Mouse (Mus musculus) megakaryocyte progenitor cell, adult 5-6 weeks (primary cell): ENCODE data around the gene Chd5. TPM values are rescaled to one million over a fixed set of nuclear protein-coding genes. Genes with fewer than 3 reads are reported as not detected.

Source experiments
- ATAC-seq: replicated peaks from 2 replicates; pipeline ENCODE4 v1.8.0; 2016; ENCODE audit warnings: mild to moderate bottlenecking, moderate TSS enrichment, inconsistent platforms; ENCODE audit not compliant: poor library complexity
- total RNA-seq, 2 experiments: library from RNA; stranded (forward) in 1 of 2; stranded (reverse) in 1 of 2; fragments of 157-497, 149-512 nt in 1 of 2; fragments of 200-1000 nt in 1 of 2; gene quantifications; 2 replicates each; pipeline versions ENCODE4 v1.2.3 to v1.2.4; 2015 to 2017

Gene Chd5
- total RNA-seq, 2 experiments from 2014 or later = 0.08 TPM; not detected in 1

DNA sequence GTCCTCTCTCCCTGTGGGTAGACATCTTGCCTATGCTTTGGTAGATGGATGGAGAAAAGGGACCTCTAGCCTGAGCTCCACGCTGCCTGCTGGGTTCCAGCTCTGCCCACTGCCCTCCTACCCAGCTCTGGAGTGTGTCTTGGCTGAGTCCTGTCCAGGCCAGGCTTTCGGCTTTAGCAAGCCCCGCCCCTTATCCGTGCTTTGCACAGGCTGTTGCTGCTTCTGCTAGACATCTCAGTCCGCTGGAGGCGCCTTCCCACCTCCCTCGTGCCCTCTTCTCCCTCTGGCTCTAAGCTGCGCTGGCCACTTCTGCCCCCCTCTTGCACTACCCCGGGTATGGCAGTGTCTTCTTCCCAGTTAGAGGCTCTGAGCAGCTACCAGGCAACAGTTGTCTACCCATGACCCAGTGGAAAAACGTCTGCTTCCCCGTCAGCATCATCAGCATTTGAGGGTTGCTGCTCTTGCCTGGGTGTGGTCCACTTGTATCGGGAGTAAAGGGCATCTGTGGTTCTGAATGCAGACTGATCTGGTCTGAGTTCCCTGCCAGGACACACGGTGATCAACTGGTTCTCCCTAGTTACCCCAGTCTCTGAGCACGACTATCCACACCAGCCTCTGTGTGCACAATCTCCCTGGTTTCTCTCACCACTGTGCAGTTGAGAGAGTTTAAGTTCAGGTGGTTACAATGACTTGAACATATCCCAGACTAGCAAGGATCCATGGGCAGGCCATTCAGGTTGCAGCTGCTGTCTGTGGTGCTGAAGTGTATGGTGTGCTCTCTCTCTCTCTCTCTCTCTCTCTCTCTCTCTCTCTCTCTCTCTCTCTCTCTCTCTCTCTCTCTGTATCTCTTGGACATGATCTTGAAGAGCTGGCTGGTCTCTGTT, 13.2 kb downstream of the Chd5 start:
- ATAC-seq = peak; percentile 47

DNA sequence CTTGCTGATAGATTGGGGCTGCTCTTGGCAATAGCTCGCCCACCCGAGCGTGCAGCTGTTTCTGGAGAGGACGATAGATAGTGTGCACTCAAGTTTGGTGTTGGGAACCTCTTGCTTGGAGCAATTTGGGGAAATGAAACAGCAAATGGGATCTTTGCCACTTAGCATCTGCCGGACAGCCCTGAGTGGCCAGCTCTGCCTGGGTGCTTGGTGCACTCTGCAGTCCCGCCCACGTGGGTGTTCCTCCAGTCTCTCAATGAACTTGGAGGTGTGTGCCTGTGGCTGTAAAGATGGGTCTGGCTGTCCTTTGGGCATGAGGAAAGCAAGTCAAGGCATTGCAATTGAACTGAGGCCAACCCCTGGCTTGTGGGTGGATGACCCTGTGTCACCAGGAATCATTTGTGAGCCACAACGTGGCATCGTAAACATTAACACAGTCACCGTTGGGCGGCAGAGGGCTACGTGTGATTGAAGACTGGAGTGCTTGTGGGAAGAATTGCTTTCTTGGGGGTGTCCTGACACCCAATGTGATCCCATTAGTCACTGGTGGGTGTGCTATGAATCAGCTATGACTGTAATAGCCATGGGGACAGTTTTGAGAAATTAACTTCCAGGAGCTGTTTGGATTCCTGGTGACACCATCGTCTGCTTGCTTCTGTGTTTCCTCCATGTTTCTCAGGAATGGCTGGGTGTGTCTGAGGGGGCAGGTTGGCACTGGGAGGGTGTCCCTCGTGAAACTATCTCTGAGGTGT, 15.6 kb downstream of the Chd5 start:
- ATAC-seq = peak; percentile 50

DNA sequence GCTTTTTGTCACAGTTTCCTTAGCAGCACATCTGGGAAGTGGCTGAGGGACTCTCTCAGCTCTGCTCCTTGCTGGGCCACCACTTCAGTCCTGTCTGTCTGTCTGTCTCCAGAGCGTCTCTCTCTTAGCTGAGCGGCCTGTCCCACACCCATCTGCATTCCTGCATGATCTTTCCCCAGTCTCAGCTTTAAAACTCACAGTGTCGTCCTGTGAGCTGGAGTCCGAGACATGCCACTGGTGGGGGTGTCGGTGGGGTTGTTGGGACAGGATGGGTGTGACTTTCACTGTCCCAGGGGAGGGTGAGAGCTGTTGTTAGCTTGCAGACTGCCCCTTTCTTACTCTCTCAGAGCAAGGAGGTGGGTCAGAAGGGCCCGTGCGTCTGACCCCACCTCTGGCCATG, 17.2 kb downstream of the Chd5 start:
- no peak for ATAC-seq

DNA sequence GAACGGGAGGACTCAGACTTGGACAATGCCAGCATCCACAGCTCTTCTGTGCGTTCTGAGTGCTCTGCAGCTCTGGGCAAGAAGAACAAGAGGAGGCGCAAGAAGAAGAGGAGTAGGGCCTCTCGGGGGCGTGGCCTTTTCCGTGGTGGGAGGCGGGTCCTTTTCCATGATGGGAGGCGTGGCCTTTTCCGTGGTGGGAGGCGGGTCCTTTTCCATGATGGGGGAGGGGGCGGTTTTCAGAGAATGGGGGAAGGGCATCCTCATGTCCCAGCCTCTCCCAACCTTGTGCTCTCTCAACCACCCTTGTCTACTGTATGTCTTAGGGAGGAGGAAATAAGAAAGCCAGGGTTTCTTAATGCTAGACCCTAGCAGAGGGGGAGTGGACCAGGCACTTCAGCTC, 21.2 kb downstream of the Chd5 start:
- ATAC-seq = no peak

DNA sequence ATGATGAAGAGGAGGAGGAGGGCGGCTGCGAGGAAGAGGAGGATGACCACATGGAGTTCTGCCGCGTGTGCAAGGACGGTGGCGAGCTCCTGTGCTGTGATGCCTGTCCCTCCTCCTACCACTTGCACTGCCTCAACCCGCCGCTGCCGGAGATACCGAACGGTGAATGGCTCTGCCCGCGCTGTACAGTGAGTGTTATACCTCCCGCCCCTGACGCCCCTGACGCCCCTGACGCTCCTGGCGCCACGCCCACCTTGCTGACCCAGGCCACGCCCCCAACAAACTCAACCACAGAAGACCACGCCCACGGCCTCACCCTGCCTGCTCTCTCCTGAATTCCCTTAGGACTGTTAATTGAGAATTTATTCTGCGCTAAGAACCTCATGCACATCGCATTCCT, 22.4 kb downstream of the Chd5 start:
- ATAC-seq = peak; percentile 79

DNA sequence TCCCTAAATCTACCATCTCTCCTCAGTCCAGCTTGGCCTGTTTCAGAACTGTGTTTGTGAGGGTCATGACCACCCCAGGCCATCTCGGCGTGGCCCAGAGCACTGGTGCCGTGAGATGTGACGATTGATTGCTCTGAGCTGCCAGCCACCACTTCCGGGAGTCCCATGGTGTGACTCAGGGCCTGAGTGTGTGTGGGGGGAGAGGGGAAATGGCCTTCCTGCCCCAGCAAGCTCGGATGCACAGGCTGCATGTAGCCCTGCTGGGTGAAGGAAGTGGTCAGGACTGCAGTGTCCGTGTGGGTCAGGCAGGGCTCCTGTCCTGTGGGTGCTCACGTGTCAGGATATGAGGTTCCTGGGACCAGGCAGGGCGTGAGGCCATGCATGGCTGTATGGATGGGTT, 23.7 kb downstream of the Chd5 start:
- peak; percentile 71 for ATAC-seq

DNA sequence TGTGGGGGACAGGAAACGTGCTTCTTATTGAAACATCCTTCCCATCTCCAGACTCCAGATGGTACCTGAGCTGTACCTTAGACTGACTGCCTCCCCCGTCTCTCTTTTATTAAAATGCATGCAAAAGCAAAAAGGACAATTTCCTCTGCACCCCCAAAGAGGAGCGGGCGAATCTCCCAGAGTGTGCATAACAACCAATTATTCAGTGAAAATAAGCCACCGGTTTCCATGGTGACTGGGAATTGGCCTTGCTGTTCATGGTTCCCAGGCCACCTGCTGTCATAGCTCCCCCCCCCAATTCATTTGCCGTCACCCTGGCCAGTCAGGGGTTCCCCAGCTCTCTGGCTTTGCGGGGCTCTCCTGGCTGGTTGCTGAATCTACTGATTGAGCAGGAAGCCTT, 26.8 kb downstream of the Chd5 start:
- ATAC-seq = no peak

DNA sequence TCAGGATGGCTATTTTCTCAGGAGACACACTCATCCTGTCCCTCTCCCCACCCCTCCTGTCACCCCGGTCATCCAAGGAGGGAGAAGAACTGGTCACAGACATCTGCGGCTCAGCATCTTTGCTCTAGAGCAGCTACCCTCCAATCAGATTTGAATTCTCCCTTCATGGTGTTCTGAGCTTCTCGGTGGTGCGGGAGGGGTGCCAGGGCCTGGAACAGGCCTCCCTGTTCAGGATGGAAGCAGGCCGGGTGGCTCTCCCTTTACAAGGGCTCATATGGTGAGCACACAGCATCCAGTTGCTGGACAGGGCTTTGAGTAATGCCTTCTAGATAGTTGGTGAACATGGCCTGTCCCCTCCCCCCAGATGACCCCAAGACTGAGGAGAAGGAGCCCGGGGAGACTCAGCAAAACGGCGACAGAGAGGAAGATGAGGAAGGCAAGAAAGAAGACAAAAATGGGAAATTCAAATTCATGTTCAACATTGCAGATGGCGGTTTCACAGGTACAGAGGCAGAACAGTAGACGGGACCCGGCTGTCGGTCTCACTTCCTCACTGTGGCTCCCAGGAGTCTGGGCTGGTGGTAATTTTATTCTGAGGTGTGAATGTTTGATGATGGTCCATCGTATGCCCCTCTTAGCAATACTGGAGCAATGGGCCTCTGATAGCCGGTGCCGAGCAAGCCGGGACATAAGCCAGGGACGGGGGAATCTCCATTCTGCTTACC, 44.2 kb downstream of the Chd5 start:
- no peak for ATAC-seq

DNA sequence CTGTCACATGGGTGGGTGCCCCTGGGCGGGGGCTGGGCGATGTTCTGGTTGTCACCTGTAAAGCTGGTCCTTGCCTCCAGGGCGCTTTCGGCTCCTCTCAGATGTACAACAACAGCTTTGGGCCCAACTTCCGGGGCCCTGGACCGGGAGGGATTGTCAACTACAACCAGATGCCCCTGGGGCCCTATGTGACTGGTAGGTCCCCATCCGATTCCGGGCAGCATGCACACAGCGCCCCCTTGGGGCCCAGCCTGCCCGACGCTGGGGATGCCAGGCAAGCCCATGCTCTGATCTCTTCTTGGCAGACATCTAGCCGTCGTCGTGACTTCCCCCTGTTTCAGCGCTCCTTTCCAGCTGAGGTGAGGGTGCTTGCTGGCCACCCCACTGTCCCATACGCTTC, 47.2 kb downstream of the Chd5 start:
- ATAC-seq = peak; percentile 74

DNA sequence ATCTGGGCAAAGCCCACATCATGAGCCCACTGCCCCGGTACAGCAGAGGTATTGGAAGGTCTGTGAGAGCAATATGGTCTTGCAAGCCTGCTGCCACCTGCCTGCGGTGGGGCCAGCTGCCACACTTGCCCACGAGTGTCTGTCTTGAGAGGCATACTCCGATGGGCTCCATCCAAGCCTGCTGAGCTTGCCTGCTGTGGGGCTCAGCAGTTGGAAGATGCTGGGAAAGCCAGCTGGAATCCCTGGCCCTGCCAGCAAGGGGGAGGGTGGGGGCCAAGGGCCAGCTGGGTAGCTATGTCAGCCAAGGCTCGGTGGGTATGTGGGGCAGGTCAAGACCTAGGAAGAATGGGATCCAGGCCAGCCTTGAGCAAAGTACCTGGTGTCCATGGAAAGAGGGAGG, 53.7 kb downstream of the Chd5 start:
- ATAC-seq = no peak

DNA sequence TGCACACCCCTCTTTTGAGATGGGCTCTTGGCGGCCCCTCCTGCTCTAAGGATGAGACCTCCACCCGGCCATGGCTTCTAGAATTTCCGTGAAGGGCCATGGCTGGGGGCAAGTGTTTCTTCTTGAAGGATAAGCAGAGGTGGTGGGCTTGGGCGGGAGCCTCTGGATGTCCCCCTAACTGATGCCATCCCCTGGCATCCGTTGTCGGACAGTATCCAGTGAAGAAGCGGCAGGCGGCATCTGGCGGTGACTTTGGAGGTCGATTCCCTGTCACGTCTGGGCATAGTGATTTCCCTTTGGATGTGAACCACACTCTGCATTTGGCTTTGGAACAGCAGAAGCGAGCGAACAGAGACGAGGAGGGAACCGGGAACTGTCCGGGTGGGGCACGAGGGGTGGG, 54.2 kb downstream of the Chd5 start:
- ATAC-seq = no peak

DNA sequence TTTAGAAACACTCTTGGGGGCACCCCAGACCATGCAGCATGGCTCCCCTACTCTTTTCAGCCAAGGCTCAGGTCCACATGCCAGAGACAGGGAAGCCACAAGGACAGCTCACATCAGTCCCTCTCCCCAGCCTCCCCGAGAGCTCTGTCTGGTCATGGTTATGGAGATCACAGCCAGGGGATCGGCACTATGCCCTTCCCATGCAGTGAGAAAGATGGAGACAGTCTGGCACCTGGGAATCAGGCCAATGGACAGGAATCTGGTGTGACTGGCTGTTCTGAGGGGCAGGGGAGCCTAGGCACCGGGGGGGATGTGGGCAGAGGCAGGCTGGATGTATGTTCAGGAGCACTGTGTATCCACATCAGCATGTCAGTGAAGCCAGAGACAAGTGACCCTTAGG, 60.5 kb downstream of the Chd5 start:
- no peak for ATAC-seq

DNA sequence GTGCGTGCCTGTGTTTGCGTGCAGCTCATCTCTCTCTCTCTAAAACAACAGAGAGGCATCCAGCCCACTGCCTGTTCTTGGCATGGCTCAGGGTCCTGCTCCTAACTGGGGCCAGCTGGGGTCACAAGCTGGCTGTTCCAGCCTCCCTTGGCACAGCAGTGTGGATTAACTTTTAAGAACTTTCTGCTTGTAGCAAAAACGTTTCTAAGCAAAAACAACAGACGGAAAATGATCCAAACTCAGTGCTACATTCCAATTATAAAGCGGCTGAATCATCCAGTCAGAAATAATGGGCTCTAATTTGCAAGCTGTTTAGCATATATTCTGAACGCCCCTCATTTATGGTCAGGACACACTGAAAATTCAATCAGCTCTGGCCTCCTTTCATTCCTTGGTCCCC, 66.7 kb downstream of the Chd5 start:
- no peak for ATAC-seq

DNA sequence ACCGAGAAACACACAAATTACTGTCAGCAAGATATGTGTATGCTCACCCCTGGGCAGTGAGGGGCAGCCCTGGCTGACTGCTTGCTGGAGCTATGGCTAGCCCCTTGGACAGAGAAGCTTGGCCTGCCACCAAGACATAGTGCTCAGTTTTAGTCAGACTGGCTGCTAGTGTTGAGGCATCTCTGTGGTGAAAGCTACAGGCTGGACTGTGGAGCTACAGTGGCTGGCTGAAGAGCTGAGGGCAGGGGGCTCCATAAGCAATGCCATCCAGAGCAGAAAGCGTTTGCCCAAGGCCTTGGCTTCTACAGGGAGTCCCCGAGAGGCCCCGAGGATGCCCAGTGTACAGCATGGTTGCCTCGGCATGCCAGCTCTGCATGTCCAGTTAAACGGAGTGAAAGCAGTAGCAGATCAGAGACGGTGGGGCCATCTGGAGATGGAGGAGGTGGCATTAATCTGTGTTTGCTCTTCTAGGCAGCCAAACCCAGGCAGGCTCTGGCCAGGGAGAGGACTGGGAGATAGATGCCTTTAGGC, 67.3 kb downstream of the Chd5 start:
- no peak for ATAC-seq

DNA sequence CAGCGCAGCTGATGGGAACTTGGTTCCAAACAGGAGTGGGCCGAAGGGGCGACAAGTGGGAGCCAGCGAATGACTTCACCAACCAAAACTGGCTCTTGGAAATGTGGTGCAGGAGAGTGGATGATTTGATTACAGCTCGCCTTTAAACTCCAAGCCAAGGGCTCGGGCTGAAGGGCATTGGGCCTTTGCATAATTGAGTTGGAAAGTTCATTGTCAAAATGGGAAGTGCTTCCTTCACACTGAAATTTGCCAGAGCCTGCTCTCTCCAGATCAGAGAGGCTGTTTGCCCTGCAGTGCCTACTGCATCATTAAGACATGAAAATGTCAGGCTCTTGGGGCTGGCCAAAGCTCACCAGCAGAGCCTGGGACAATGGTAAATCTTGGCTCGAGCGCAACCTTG, 68.1 kb downstream of the Chd5 start:
- no peak for ATAC-seq

DNA sequence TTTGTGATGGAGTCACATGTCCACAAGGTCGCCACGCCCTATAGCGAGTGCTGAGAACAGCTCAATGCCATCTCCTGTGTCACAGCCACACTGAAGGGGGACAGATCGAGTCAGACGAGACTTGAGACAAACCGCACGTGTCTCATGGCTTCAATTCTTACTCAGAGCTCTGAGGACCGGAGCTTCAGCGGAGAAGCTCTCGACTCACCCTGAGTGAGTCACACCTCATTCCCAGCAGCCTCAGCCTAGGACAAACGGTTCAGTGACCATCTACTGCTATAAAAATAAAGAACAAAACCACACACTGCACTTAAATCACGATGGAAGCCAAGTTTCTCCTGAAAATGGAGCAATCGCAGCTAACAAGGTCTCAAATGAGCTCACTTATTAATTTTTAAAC, 72.5 kb downstream of the Chd5 start:
- ATAC-seq = no peak

DNA sequence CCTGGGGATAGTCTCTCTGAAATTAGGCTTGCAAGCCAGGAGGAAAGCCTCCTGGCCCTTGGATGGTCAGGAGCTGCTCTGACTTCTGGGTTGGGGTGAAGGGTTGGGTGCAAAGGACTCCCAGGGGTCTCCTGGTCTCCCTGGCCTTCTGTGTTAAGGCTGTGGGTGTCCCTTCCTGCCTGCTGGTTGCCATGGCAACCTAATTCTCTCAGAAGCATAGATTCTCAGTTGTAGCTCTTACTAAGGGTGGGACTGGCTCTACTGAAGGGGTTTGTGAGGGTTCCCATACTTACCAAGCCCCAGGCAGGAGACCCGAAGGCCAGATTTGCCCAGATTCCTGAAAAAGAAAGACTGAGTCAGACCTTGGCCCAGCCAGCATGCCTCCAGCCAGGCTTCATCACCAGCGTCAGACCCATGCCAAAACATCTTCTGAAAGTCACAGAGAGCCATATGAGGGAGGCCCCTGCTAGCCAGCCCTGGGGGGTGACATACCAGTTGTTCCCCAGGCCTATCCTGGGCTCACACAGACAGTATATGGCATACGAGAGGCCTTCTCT, 74.2 kb downstream of the Chd5 start:
- no peak for ATAC-seq

DNA sequence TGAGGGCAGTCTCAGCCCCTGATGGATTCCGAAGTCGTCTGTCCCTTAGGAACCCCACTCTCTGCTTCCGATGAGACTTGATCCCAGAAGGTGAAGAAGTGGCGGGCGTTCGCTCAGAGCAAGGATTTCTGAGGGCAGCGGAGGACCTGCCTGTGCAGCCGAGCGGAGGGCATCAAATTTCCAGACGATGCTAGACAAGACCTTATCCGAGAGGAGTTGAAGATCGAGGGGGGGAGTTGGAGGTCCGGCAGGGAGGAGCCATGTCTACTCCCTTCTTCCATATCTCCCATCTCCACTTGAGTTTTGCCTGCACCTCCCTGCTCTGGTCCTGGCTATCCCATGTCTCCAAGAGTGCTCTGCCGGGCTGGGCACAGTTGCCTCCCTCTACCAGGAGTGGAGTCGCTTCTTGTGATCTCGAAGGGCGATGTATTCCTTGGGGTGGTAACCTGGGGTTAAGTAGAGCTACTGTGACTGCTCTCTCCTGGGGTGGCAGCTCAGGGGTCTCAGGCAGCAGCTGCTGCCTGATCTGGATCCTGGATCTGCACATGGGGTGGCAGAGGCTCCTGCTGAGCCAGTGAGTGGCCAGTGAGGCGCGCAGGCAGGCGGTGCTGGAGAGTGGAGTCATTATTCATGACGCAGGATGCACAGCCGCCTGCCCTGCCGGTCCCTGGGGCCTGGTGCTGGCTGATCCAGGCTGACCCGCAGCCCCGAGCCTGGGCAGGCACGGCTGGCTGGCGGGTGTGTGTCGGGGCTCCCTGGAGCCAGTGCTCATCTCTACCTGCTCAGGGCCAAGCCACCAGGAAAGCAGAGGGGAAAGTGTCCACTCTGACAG, 80.0 kb downstream of the Chd5 start:
- no peak for ATAC-seq

DNA sequence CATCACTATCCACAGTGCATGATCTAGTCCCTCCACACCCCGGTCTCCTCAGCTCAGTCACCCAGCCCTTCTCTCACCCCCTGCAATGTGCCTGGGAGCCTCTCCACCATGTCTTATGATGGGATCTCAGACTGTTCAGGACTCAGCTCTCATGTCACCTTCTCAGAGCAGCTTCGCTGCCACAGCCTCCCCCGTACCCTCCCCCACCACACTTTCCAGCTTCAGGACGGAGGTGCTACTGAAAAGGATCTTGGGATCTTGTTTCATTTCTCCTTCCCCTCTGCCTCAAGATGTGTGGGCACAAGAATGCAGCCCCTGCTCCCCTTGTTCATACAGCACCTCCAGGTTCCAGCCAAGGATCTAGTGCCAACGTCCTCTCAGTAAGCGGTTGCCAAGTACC, 85.1 kb downstream of the Chd5 start:
- no peak for ATAC-seq

DNA sequence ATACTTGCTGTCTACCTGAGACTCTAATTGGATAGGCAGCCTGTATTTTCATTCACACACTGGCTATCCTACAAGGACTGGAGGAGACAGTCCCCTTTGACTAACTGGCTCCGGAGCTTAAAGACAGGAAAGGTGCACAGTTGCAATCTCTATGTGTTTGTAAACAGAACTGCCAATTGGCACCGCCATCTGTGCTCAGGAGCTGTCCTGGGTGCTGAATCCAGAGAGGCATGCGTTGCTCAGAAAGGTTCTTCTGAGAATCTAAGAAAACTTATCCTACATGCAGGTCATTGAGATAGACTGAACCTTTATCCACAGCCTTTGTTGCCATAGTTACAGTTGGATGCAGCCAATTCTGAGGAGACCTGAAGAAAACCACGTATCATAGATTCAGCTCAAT, 85.9 kb downstream of the Chd5 start:
- no peak for ATAC-seq
